11 mouse cellular contexts compared by ENCODE assay signal in the genomic region with DNA sequence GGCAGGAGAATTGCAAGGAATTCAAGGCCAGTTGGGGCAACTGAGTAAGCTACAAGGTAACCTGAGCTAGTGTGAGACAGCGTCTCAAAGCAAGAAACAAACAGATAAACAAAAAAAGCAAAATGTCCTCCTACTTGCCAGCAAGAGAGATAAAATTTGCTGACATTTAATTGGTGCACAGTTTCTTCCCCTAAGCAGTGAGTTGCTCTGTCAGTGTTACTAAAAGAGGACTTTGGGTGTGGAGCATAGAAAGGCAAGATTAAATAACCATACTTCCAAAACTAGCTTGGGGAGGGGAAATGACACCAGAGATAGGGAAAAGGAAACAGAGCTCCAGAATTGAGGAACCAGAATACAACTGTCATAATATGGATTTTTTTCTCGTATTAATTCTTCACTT. TPM values are rescaled to one million over a fixed set of nuclear protein-coding genes. Genes with fewer than 3 reads are reported as not detected.
DNase-seq lines count a peak whose midpoint lies in the region; ATAC-seq and TF ChIP-seq lines count a peak whose summit lies in the region.
"Had no signal": no experiment of that assay in that cellular context is flagged by ENCODE, and none has a peak within 500 bp of the region (broad histone marks: within the 10 kb centered on the region; RNA-seq: fewer than 3 reads in every experiment).

No protein-coding gene starts in this region.

- no peak for TF ChIP-seq CTCF in left cerebral cortex, adult 2 months (IDR thresholded peaks at IDR 0.05)

- H3K4me1 ChIP-seq in embryonic facial prominence, embryonic 13.5 days, result no peaks in the 10 kb centered on the region; the same call in 1 of the 2 replicates
- no peaks in the 10 kb centered on the region for H3K4me1 ChIP-seq in embryonic facial prominence, embryonic 10.5 days
- H3K4me1 ChIP-seq: embryonic facial prominence, embryonic 15.5 days had no signal

- 65% methylated on average over 2 of the region's 2 CpGs for WGBS in embryonic facial prominence, embryonic 13.5 days
- WGBS in embryonic facial prominence, embryonic 10.5 days, result 75% methylated on average over 2 of the region's 2 CpGs

- DNase-seq in embryonic facial prominence, embryonic 10.5 days (ENCODE audit: low spot score), result no peak
- no peak for DNase-seq in left cerebral cortex, adult 2 months (ENCODE audit: extremely low spot score in 1 of 2, low spot score in 2 of 2)
- DNase-seq in left cerebral cortex, postnatal 25 days (ENCODE audit: low spot score in 2 of 2), result no peak
- no peak for DNase-seq in embryo, embryonic 10.5 days (ENCODE audit: low spot score)
- no peak for DNase-seq in thymus, postnatal 0 days (ENCODE audit: low spot score)
- DNase-seq: gastrocnemius, postnatal 36 days had no signal

- intact Hi-C loops in left cerebral cortex, adult 2 months (cut with DNase I), result loop anchor here (2.0 to 10.0 kb wide), 2 partner anchors 33 to 395 kb away; no protein-coding TSS in a partner anchor
- intact Hi-C loops in left cerebral cortex, postnatal 25 days (cut with DNase I), result loop anchor here (10.0 kb wide), 1 partner anchor 285 kb away; a partner anchor contains a TSS

- H3K27ac ChIP-seq in embryonic facial prominence, embryonic 13.5 days, result no peak overlapping the region
- H3K27ac ChIP-seq in embryonic facial prominence, embryonic 10.5 days (replicated peaks), result no peak overlapping the region
- H3K27ac ChIP-seq in left cerebral cortex, adult 2 months, result no peak overlapping the region
- H3K27ac ChIP-seq: embryonic facial prominence, embryonic 15.5 days had no signal

- no peak for ATAC-seq in embryonic facial prominence, embryonic 13.5 days (ENCODE audit: insufficient number of reproducible peaks, insufficient read depth, low FRiP score, low TSS enrichment, low read depth)
- ATAC-seq in granulocyte monocyte progenitor cell, adult 5-6 weeks (replicated peaks; ENCODE audit: poor library complexity, severe bottlenecking), result peak; percentile 6; the same call in 1 of the 2 replicates

- no peak overlapping the region for H3K9ac ChIP-seq in embryonic facial prominence, embryonic 13.5 days

- no peaks in the 10 kb centered on the region for H3K27me3 ChIP-seq in embryonic facial prominence, embryonic 13.5 days
- H3K27me3 ChIP-seq in embryonic facial prominence, embryonic 10.5 days (replicated peaks; ENCODE audit: low read depth, poor library complexity, severe bottlenecking), result no peaks in the 10 kb centered on the region
- H3K27me3 ChIP-seq in myocyte (ENCODE audit: control insufficient read depth, insufficient read depth, insufficient read length), result no peaks in the 10 kb centered on the region
- H3K27me3 ChIP-seq: embryonic facial prominence, embryonic 15.5 days had no signal

- H3K79me2 ChIP-seq in myocyte (ENCODE audit: control insufficient read depth, insufficient read depth), result peaks cover 4% of the 10 kb centered on the region

- no peak overlapping the region for H3ac ChIP-seq in myocyte (ENCODE audit: control insufficient read depth, insufficient read length)

- no peak for TF ChIP-seq POLR2A in myocyte (IDR thresholded peaks at IDR 0.05; ENCODE audit: insufficient read length, low read depth)

- H3K36me3 ChIP-seq in embryonic facial prominence, embryonic 13.5 days, result peaks cover 7% of the 10 kb centered on the region; the same call in 1 of the 2 replicates
- peaks cover 9% of the 10 kb centered on the region for H3K36me3 ChIP-seq in embryonic facial prominence, embryonic 10.5 days (replicated peaks)
- H3K36me3 ChIP-seq in myocyte (ENCODE audit: control insufficient read depth, insufficient read depth), result no peaks in the 10 kb centered on the region

- H3K9me3 ChIP-seq in embryonic facial prominence, embryonic 13.5 days, result no peaks in the 10 kb centered on the region
- no peaks in the 10 kb centered on the region for H3K9me3 ChIP-seq in embryonic facial prominence, embryonic 10.5 days
- H3K9me3 ChIP-seq: embryonic facial prominence, embryonic 15.5 days had no signal

- peak overlapping the region; percentile 16; the same call in 1 of the 2 replicates for H3K4me2 ChIP-seq in embryonic facial prominence, embryonic 13.5 days
- peak overlapping the region; percentile 78 for H3K4me2 ChIP-seq in myocyte (ENCODE audit: low read depth)

- no peak overlapping the region for H3K4me3 ChIP-seq in embryonic facial prominence, embryonic 13.5 days
- H3K4me3 ChIP-seq in embryonic facial prominence, embryonic 10.5 days, result no peak overlapping the region
- H3K4me3 ChIP-seq in left cerebral cortex, adult 2 months, result peak overlapping the region; percentile 55
- peak overlapping the region; percentile 50 for H3K4me3 ChIP-seq in myocyte

TF ChIP-seq in myocyte, 11 proteins besides CTCF, POLR2A, EP300 and RAD21:
- no peak for TF ChIP-seq SRF (IDR thresholded peaks at IDR 0.05; ENCODE audit: control insufficient read depth, insufficient read length, low read depth)
- no peak for TF ChIP-seq E2F4 (IDR thresholded peaks at IDR 0.05; ENCODE audit: insufficient read depth)
- no peak for TF ChIP-seq POLR2AphosphoS2 (IDR thresholded peaks at IDR 0.05; ENCODE audit: insufficient read length, low read depth)
- TF ChIP-seq MYOG (IDR thresholded peaks at IDR 0.05; ENCODE audit: control insufficient read depth in 1 of 3, insufficient read depth in 1 of 3, insufficient read length in 2 of 3, low read depth in 2 of 3), result no peak

RNA-seq across cellular contexts. Expression of a gene that starts 1.3 kb away (rescaled TPM):
- polyA plus RNA-seq in embryonic facial prominence, embryonic 13.5 days (2015; fragmentation: Nextera tagmentation; extraction: Ambion mirVana), result 50.2 and 52.9 TPM in 2 replicates
- polyA plus RNA-seq in embryonic facial prominence, embryonic 10.5 days (2016; fragmentation: Nextera tagmentation; extraction: Ambion mirVana), result 23.4 and 24.8 TPM in 2 replicates
- 10 to 100 TPM; 30.4 to 33.8 TPM for total RNA-seq in left cerebral cortex, adult 2 months (2021)
- total RNA-seq in left cerebral cortex, postnatal 25 days (2021), result 10 to 100 TPM; 29.0 to 29.4 TPM
- total RNA-seq in granulocyte monocyte progenitor cell, adult 5-6 weeks (2014; fragmentation: Nextera tagmentation), result 45.3 and 79.8 TPM in 2 replicates
- total RNA-seq in granulocyte monocyte progenitor cell, adult 5-6 weeks (2017), result 57.9 and 59.2 TPM in 2 replicates
- polyA plus RNA-seq in myocyte (2012; fragmentation: generic; extraction: Trizol), result 30.1 TPM
- polyA plus RNA-seq in thymus, postnatal 0 days (2015; fragmentation: Nextera tagmentation; extraction: Ambion mirVana), result 96.7 and 99.0 TPM in 2 replicates

RNA-seq across cellular contexts. Expression of a gene that starts 33.8 kb away (rescaled TPM):
- polyA plus RNA-seq in embryonic facial prominence, embryonic 13.5 days (2015; fragmentation: Nextera tagmentation; extraction: Ambion mirVana), result 149 and 158 TPM in 2 replicates
- polyA plus RNA-seq in embryonic facial prominence, embryonic 10.5 days (2016; fragmentation: Nextera tagmentation; extraction: Ambion mirVana), result 240 and 247 TPM in 2 replicates
- 10 to 100 TPM; 23.4 to 33.7 TPM for total RNA-seq in left cerebral cortex, adult 2 months (2021)
- total RNA-seq in left cerebral cortex, postnatal 25 days (2021), result 10 to 100 TPM; 29.6 to 30.3 TPM
- 174 and 211 TPM in 2 replicates for total RNA-seq in granulocyte monocyte progenitor cell, adult 5-6 weeks (2014; fragmentation: Nextera tagmentation)
- total RNA-seq in granulocyte monocyte progenitor cell, adult 5-6 weeks (2017), result 396 and 439 TPM in 2 replicates
- polyA plus RNA-seq in myocyte (2012; fragmentation: generic; extraction: Trizol), result 16.9 TPM
- 137 and 165 TPM in 2 replicates for polyA plus RNA-seq in thymus, postnatal 0 days (2015; fragmentation: Nextera tagmentation; extraction: Ambion mirVana)

RNA-seq across cellular contexts. Expression of a gene that starts 34.1 kb away (rescaled TPM):
- polyA plus RNA-seq in embryonic facial prominence, embryonic 13.5 days (2015; fragmentation: Nextera tagmentation; extraction: Ambion mirVana), result not detected in 2 replicates
- not detected in 2 replicates for polyA plus RNA-seq in embryonic facial prominence, embryonic 10.5 days (2016; fragmentation: Nextera tagmentation; extraction: Ambion mirVana)
- total RNA-seq in left cerebral cortex, adult 2 months (2021), result not detected
- not detected for total RNA-seq in left cerebral cortex, postnatal 25 days (2021)
- total RNA-seq in granulocyte monocyte progenitor cell, adult 5-6 weeks (2014; fragmentation: Nextera tagmentation), result not detected in 2 replicates
- not detected in 2 replicates for total RNA-seq in granulocyte monocyte progenitor cell, adult 5-6 weeks (2017)
- polyA plus RNA-seq in myocyte (2012; fragmentation: generic; extraction: Trizol), result not detected
- not detected in 2 replicates for polyA plus RNA-seq in thymus, postnatal 0 days (2015; fragmentation: Nextera tagmentation; extraction: Ambion mirVana)
- total RNA-seq: gastrocnemius, postnatal 36 days; neutrophil, adult 5-6 weeks had no signal
- polyA plus RNA-seq: embryonic facial prominence, embryonic 15.5 days had no signal

RNA-seq across cellular contexts. Expression of a gene that starts 44.2 kb away (rescaled TPM):
- 1.5 and 2.0 TPM in 2 replicates for polyA plus RNA-seq in embryonic facial prominence, embryonic 13.5 days (2015; fragmentation: Nextera tagmentation; extraction: Ambion mirVana)
- 0.74 and 0.85 TPM in 2 replicates for polyA plus RNA-seq in embryonic facial prominence, embryonic 10.5 days (2016; fragmentation: Nextera tagmentation; extraction: Ambion mirVana)
- 1 to 10 TPM; 1.9 to 2.2 TPM for total RNA-seq in left cerebral cortex, adult 2 months (2021)
- 1 to 10 TPM; 1.9 to 2.8 TPM for total RNA-seq in left cerebral cortex, postnatal 25 days (2021)
- total RNA-seq in granulocyte monocyte progenitor cell, adult 5-6 weeks (2014; fragmentation: Nextera tagmentation), result 0.36 and 3.3 TPM in 2 replicates
- total RNA-seq in granulocyte monocyte progenitor cell, adult 5-6 weeks (2017), result 1.9 and 2.9 TPM in 2 replicates
- polyA plus RNA-seq in myocyte (2012; fragmentation: generic; extraction: Trizol), result 0.04 TPM
- 3.4 and 3.6 TPM in 2 replicates for polyA plus RNA-seq in thymus, postnatal 0 days (2015; fragmentation: Nextera tagmentation; extraction: Ambion mirVana)

Comparison
In these comparisons a context has a peak if more than half of its experiments do, and no peak if none do; other contexts are left out.
1. H3K4me3 ChIP-seq: peak in left cerebral cortex, adult 2 months (single experiment) and myocyte (single experiment); none in embryonic facial prominence, embryonic 13.5 days (single experiment) and embryonic facial prominence, embryonic 10.5 days (single experiment).